Mouse (Mus musculus) frontal cortex, adult (tissue): Measurements from ENCODE around the gene Gm9844.

Experiments used
- ATAC-seq: cut with Nextera tagmentation; 2 replicates; pipeline ENCODE4 v1.9.2; 2017; ENCODE audit warnings: mild to moderate bottlenecking, moderate library complexity, mixed read lengths; ENCODE audit not compliant: low TSS enrichment

The Gm9844 gene

DNA sequence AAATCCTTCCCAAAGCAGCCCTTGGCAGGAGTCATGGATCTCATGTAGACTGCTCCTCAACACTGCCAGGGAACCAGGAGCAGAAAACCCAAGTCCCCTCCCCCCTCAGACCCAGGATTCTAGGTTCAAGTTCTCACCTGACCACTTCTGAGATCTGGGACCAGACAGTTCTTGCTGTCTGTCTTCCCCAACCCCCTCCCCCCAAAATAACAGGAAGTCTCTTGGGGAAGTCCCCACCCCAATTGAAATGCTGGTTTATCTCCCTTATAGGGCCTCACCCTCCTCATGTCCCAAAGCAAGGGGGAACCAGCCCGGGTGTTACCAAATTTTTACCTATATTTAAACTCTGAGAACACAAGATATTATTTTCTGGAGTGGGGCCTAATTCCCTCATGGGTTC is 39.8 kb downstream of the Gm9844 start:
- no peak for ATAC-seq

- no peak for ATAC-seq
These were observed 40.2 kb downstream of the Gm9844 start for GRCm38 (mm10) chr7:24902264-24902629.

DNA sequence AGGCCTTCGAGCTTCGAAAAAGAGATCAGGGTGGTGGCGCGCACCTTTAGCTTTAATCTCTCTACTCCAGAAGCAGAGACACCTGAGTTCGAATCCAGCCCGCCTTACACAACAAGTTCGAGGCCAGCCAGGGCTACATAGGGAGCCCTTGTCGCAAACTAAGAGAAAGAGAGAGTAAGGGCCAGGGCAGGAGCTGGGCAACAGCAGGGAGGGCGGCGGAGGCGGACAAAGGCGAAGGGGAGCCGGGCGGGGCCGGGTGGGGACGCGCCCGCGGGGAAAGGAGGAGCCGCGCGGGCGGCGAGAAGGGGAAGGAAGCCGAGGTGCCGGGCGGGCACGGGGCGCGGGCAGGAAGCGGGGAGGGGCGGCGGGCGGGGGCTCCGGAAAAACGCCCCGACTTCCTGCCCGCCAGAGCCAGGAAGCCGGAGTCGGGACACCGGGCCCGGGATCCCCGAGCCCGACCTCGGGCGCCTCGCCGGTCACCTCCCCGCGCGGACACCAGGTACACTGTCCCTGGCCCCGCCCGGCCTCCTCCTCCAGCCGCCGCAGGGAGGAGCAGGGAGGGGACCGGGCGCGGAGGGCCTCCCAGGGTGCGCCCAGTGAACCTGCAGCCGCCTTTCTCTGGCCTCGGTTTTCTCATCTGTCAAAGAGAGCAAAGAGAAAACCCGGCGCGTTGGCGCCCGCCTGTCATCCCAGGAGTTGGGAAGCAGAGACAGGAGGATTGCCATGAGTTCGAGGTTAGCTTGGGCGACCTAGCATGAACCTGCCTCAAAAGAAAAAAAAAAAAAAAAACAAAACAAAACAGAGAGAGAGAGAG is 40.8 kb downstream of the Gm9844 start, which contains the start of gene Arhgef1:
TSS of gene Arhgef1 (plus strand) at position 283 of the 814 bp plus-strand sequence.
- ATAC-seq, result no peak

DNA sequence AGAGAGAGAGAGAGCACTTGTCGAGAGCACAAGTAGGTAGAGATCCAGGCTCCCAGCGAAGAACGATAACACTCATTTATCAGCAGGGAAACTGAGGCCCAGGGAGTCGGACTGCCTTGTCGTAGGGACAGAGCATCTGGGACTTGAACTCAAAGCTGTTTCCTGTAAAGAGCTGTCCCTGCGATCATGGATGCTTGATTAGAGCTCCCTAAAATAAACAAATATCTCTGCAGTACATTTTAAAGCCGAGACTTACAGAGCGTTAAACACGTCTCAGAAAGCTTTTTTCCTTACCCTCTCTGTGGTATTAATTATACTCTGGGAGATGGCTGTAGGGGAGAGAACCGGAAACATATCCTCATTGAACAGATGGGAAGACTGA is 41.4 kb downstream of the Gm9844 start:
- ATAC-seq, result no peak

GRCm38 (mm10) chr7:24904070-24904483 is 42.1 kb downstream of the Gm9844 start:
- peak; percentile 94 for ATAC-seq

DNA sequence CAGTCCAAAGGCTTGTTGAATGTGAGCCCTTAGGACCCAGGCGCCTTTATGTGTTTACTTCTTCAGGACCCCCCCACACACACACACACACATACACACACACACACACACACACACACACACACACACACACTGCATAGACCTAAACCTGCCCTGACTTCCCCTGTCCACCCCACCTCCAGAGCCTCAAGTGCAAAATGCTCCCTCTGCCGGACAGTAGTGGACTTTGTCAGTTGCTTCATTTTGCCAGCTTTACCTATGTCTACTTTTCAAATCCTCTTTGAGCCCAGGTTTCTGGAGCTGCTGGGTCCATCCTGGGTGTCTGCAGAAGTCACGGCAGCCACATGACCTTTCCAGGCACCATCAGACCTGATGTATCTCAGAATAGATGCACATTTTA is 42.9 kb downstream of the Gm9844 start:
- 0 out of 2 replicates have a peak, but pooled peaks have one; percentile 27 for ATAC-seq

- no peak for ATAC-seq
These were observed 44.5 kb downstream of the Gm9844 start for GRCm38 (mm10) chr7:24906551-24906950.

- ATAC-seq, result no peak
These were observed 45.3 kb downstream of the Gm9844 start for GRCm38 (mm10) chr7:24907211-24907748.
